Mouse (Mus musculus): ENCODE measurements around the gene Rrp15. TPM values are rescaled to one million over a fixed set of nuclear protein-coding genes. Genes with fewer than 3 reads are reported as not detected.

Gene Rrp15
- polyA plus RNA-seq, 1 experiment from 2014 or later: 25.9 TPM

DNA sequence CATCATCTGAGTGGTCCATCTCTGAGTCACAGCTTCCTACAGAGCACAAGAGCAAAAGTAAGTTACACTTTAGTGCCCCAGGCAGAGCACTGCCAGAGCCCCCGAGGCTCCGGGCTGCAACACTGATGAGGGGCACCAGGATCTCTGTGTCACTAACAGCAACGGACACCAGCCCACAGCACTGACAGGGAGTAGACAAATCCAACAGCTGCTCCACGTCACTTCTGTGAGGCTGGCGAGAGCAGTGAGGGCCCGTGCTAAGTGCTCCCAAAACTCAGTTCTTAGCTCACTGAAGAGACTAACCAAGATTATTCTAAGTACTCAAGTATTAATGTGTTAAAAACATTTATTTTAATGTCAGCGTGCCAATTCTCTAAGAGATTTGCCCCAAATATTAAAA, 9.3 kb downstream of the Rrp15 start:
- Histone ChIP-seq H3K9ac (no peak overlapping the region), H3K4me2 (no peak overlapping the region), H3K27ac (replicated peaks) (no peak overlapping the region), H3K27me3 (no peaks in the 10 kb centered on the region), H3K4me1 (replicated peaks) (no peaks in the 10 kb centered on the region; the same call in 1 of the 2 replicates), H3K36me3 (replicated peaks) (peaks cover 33% of the 10 kb centered on the region), H3K9me3 (replicated peaks) (no peaks in the 10 kb centered on the region), H3K4me3 (replicated peaks) (no peak overlapping the region)
- 72% methylated on average over 7 of the region's 7 CpGs for WGBS (ENCODE audit: insufficient replicate concordance)
- no peak for ATAC-seq (ENCODE audit: insufficient read depth)

DNA sequence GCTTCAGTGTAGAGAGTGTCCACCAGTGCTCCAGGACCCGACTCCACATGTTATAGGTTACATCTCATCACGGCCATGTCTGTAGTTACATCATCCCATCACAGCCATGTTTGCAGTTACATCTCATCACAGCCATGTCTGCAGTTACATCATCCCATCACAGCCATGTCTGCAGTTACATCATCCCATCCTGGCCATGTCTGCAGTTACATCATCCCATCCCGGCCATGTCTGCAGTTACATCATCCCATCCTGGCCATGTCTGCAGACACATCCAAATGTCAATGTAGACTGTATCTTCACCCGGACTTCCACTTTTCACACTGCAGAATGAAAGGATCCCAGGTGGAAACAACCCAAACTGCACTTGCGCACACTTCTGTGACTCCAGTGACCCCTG, 13.6 kb downstream of the Rrp15 start:
- no peaks in the 10 kb centered on the region for H3K9me3 ChIP-seq (replicated peaks)
- H3K4me1 ChIP-seq (replicated peaks): no peaks in the 10 kb centered on the region
- H3K4me3 ChIP-seq (replicated peaks): no peak overlapping the region
- H3K36me3 ChIP-seq (replicated peaks): peaks cover 49% of the 10 kb centered on the region
- H3K9ac ChIP-seq: no peak overlapping the region
- no peak for ATAC-seq (ENCODE audit: insufficient read depth)
- no peak overlapping the region for H3K4me2 ChIP-seq
- WGBS (ENCODE audit: insufficient replicate concordance): 71% methylated on average over 5 of the region's 5 CpGs
- H3K27me3 ChIP-seq: no peaks in the 10 kb centered on the region
- no peak overlapping the region for H3K27ac ChIP-seq (replicated peaks)

DNA sequence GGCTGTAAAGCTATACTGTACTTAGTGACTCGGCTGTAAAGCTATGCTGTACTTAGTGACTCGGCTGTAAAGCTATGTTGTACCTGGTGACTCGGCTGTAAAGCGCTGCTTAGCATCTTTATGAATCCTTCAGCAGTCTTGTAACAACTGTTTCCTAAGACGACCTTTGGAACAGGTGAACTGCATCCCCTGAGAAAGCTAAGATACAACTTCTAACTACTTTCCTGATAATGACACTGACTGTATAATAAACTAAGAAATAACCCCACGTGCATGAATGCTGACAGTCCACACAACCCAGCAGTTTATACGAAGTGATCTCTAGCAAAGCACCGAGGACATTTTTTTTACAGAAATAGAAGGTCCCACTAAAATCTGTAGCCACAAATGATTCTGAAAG, 16.1 kb downstream of the Rrp15 start:
- H3K27ac ChIP-seq (replicated peaks): no peak overlapping the region
- no peak overlapping the region for H3K4me3 ChIP-seq (replicated peaks)
- no peaks in the 10 kb centered on the region for H3K9me3 ChIP-seq (replicated peaks)
- no peak overlapping the region for H3K9ac ChIP-seq
- H3K4me1 ChIP-seq (replicated peaks): peaks cover 6% of the 10 kb centered on the region; the same call in 1 of the 2 replicates
- peaks cover 42% of the 10 kb centered on the region for H3K36me3 ChIP-seq (replicated peaks)
- ATAC-seq (ENCODE audit: insufficient read depth): no peak
- H3K4me2 ChIP-seq: no peak overlapping the region
- 77% methylated on average over 8 of the region's 8 CpGs for WGBS (ENCODE audit: insufficient replicate concordance)
- no peaks in the 10 kb centered on the region for H3K27me3 ChIP-seq

DNA sequence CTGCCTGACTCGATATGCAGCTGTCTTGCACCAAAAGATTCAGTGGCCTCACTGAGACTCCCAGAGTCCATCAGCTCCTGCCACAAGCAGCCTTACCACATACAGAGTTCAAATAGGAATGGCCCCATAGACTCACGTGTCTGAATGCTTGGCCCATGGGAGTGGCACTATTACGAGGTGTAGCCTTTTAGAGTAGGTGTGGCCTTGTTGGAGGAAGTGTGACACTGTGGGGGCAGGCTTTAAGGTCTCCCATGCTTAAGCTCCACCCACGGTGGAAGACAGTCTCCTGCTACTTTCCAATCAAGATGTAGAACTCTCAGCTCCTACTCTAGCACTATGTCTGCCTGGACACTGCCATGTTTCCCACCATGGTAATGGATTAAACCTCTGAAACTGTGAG, 20.4 kb downstream of the Rrp15 start:
- peak; percentile 51 for ATAC-seq (ENCODE audit: insufficient read depth)
- no peak overlapping the region for H3K27ac ChIP-seq (replicated peaks)
- H3K4me3 ChIP-seq (replicated peaks): no peak overlapping the region
- H3K27me3 ChIP-seq: no peaks in the 10 kb centered on the region
- H3K9me3 ChIP-seq (replicated peaks): no peaks in the 10 kb centered on the region
- peaks cover 14% of the 10 kb centered on the region; the same call in 1 of the 2 replicates for H3K36me3 ChIP-seq (replicated peaks)
- H3K9ac ChIP-seq: no peak overlapping the region
- no peak overlapping the region for H3K4me2 ChIP-seq
- H3K4me1 ChIP-seq (replicated peaks): peaks cover 6% of the 10 kb centered on the region; the same call in 1 of the 2 replicates
- WGBS (ENCODE audit: insufficient replicate concordance): 36% methylated on average over 4 of the region's 4 CpGs

DNA sequence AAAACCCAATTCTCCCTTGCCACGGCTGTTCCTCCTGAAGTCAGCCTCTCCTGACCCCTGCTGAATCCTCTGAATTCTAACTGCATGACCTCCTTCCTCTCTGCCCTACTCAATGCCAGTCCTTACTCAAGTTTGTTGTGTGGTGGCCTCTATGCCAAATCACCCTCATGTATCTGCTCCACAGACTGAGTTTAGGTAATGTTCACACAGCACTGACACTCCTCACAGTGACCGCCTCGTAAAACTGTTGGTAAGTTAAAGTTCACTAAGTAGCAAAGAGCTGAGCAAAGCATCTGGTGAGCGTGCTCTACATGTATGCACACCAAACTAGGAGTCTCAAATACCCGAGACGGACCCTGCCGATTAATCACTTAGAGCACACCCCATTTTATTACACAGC, 23.0 kb downstream of the Rrp15 start:
- Histone ChIP-seq H3K4me1 (replicated peaks) (peaks cover 6% of the 10 kb centered on the region; the same call in 1 of the 2 replicates), H3K4me2 (no peak overlapping the region), H3K4me3 (replicated peaks) (no peak overlapping the region), H3K36me3 (replicated peaks) (0 out of 2 replicates have a peak, but pooled peaks cover 7% of the 10 kb centered on the region), H3K27me3 (no peaks in the 10 kb centered on the region), H3K9me3 (replicated peaks) (no peaks in the 10 kb centered on the region), H3K27ac (replicated peaks) (no peak overlapping the region), H3K9ac (no peak overlapping the region)
- 73% methylated on average over 7 of the region's 7 CpGs for WGBS (ENCODE audit: insufficient replicate concordance)
- ATAC-seq (ENCODE audit: insufficient read depth): no peak

DNA sequence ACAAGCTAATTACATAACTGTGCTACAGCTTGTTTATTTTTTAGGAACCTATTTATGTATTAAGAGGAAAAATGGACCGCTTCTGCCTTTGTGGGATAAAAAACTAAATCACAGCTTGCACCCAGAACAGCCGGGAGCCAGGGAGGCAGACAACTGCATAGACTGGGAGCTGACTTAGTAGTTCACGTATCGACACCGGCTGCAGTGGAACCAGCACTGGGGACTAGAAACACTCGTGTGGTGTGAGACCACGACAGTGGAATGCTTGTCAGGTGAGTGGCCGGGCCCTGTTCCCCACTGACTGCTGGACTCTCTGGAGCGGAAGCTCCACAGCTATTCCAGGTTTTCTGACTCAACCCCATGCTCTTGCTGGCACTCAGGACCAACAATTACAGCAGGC, 26.9 kb downstream of the Rrp15 start:
- Histone ChIP-seq H3K36me3 (replicated peaks) (peaks cover 15% of the 10 kb centered on the region), H3K4me3 (replicated peaks) (no peak overlapping the region), H3K4me2 (no peak overlapping the region), H3K27me3 (no peaks in the 10 kb centered on the region), H3K4me1 (replicated peaks) (no peaks in the 10 kb centered on the region), H3K27ac (replicated peaks) (no peak overlapping the region), H3K9ac (no peak overlapping the region), H3K9me3 (replicated peaks) (no peaks in the 10 kb centered on the region)
- no peak for ATAC-seq (ENCODE audit: insufficient read depth)
- 68% methylated on average over 9 of the region's 9 CpGs for WGBS (ENCODE audit: insufficient replicate concordance)

DNA sequence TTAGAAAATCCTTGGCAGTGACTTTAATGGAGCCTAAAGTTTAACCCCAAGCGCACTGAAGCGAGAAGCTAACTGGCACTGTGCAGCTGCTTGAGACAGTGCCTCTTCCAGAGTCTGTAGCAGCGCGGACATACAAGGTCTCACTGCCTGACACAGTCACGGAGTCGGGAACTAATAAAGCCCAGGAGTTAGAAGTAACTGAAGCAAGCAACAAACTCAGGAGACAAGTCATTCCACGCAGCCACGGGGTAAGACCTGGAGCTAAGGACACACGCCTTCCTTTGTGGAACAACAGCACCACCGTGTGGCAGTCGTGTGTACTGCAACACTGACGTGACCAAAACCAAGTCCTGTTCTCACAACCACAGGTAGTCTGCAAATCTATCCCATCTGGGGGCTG, 27.3 kb downstream of the Rrp15 start:
- 34% methylated on average over 12 of the region's 12 CpGs for WGBS (ENCODE audit: insufficient replicate concordance)

DNA sequence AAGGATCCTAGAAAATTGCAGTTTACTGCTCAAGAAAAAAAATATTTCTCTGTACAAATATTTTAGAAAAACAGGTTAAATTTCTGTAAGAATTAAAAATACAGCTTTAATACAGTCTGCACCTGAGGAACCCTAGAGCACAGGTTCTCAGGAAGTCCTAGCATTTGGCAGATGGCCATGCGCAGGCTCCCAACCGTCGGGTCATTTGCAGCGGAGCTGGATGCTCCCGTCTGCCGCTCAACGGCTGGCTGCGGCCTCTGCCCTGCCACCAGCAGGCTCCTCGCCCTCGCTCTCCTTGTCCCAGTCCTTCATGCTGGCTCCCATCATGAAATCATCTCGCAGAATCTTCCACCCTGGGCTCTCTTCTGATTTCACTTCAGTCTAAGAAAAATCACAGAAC, 28.0 kb downstream of the Rrp15 start:
- Histone ChIP-seq H3K9ac (no peak overlapping the region), H3K4me3 (replicated peaks) (no peak overlapping the region), H3K4me1 (replicated peaks) (no peaks in the 10 kb centered on the region), H3K27me3 (no peaks in the 10 kb centered on the region), H3K4me2 (no peak overlapping the region), H3K36me3 (replicated peaks) (peaks cover 18% of the 10 kb centered on the region), H3K9me3 (replicated peaks) (no peaks in the 10 kb centered on the region), H3K27ac (replicated peaks) (no peak overlapping the region)
- 83% methylated on average over 11 of the region's 11 CpGs for WGBS (ENCODE audit: insufficient replicate concordance)
- ATAC-seq (ENCODE audit: insufficient read depth): no peak

More for the DNA sequence above, 27.3 kb downstream of the Rrp15 start:
- Histone ChIP-seq H3K4me3 (replicated peaks) (no peak overlapping the region), H3K9ac (no peak overlapping the region), H3K27me3 (no peaks in the 10 kb centered on the region), H3K27ac (replicated peaks) (no peak overlapping the region), H3K9me3 (replicated peaks) (no peaks in the 10 kb centered on the region), H3K4me2 (no peak overlapping the region), H3K4me1 (replicated peaks) (no peaks in the 10 kb centered on the region), H3K36me3 (replicated peaks) (peaks cover 18% of the 10 kb centered on the region)
- ATAC-seq (ENCODE audit: insufficient read depth): peak; percentile 38; the same call in 1 of the 2 replicates

DNA sequence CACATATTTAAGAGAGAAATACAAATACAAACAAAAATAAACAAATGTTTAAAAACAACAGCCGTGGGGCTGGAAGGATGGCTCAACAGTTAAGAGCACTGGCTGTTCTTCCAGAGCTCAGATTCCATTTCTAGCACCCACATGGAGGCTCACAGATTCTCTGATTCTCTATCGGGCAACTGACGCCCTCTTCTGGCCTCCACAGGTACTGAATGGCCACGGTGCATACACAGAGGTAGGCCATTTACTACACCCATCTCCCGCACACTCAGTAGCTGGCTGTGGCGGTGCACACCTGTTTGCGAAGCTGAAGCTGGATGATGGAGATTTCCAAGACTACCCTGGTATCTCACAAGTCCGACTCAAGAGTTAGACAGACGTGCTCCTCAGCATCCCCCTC, 29.4 kb downstream of the Rrp15 start:
- Histone ChIP-seq H3K9ac (no peak overlapping the region), H3K4me2 (no peak overlapping the region), H3K36me3 (replicated peaks) (peaks cover 18% of the 10 kb centered on the region), H3K27ac (replicated peaks) (no peak overlapping the region), H3K4me3 (replicated peaks) (no peak overlapping the region), H3K27me3 (no peaks in the 10 kb centered on the region), H3K9me3 (replicated peaks) (no peaks in the 10 kb centered on the region), H3K4me1 (replicated peaks) (no peaks in the 10 kb centered on the region)
- no peak for ATAC-seq (ENCODE audit: insufficient read depth)
- 76% methylated on average over 9 of the region's 9 CpGs for WGBS (ENCODE audit: insufficient replicate concordance)

DNA sequence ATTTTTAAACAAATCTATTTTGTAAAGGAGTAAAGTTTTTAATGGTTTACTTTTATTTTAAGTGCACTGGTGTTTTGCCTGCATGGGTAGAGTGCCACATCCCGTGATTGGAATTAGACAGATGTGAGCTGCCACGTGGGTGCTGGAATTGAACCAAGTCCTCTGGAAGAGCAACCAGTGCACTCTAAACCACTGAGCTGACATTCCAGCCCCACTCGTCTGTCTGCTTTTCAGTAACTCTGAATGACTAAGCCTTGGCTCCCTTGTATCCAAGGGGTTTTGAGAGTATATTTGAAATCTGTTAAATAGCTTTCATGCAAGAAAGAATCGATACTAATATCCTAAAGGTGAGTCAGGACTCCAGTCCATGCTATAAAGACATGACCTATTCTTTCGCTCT, 30.3 kb downstream of the Rrp15 start:
- no peaks in the 10 kb centered on the region for H3K27me3 ChIP-seq
- H3K9me3 ChIP-seq (replicated peaks): no peaks in the 10 kb centered on the region
- H3K4me1 ChIP-seq (replicated peaks): no peaks in the 10 kb centered on the region
- H3K9ac ChIP-seq: no peak overlapping the region
- H3K36me3 ChIP-seq (replicated peaks): peaks cover 18% of the 10 kb centered on the region
- ATAC-seq (ENCODE audit: insufficient read depth): no peak
- no peak overlapping the region for H3K4me3 ChIP-seq (replicated peaks)
- no peak overlapping the region for H3K4me2 ChIP-seq
- no peak overlapping the region for H3K27ac ChIP-seq (replicated peaks)
- WGBS (ENCODE audit: insufficient replicate concordance): 72% methylated on average over 5 of the region's 5 CpGs

DNA sequence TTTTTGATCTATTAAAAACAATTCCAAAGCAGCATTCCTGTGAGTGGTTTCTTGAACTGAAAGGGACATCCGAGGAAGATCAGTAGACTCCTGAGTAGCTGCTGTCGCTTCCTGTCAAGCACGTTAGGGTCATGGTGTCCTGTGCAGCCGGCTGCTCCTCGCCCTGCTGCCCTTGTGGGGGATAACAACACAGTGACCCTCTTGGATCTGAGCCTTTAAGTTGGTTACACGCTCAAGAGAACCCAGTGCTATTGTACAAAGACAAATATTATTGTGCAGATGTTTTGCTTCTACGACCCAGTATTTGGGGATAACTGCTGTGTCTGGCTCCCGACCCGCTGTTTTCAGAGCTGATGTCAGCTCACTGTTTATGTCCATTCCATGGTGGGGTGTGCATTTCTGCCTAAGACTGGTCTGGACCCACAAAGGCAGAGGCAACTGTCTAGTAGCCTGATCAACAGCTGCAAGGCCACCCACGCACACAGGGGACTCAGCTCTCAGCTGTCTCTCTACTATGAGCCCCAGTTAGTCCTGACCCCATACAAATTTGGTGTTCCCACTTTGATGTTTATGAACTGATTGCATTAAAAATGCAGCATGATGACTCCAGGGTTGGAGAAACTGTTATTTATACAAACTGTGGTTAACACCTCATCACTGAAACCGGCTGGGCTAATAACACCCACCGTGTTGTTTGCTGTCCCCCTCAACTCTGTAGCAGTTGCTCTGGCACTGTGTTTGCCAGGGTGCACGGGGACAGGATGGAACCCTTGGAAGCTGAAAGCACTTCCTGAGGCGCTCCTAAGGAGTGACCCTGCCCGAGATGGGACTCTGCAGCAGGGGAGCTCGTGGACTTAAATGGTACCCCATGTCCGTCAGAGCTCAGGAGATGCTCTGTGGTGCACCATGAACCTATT, 33.9 kb downstream of the Rrp15 start:
- H3K4me1 ChIP-seq (replicated peaks): no peaks in the 10 kb centered on the region
- peaks cover 8% of the 10 kb centered on the region for H3K36me3 ChIP-seq (replicated peaks)
- H3K9ac ChIP-seq: no peak overlapping the region
- H3K27ac ChIP-seq (replicated peaks): no peak overlapping the region
- H3K4me2 ChIP-seq: no peak overlapping the region
- no peaks in the 10 kb centered on the region for H3K9me3 ChIP-seq (replicated peaks)
- no peaks in the 10 kb centered on the region for H3K27me3 ChIP-seq
- no peak for ATAC-seq (ENCODE audit: insufficient read depth)
- no peak overlapping the region for H3K4me3 ChIP-seq (replicated peaks)
- 70% methylated on average over 17 of the region's 17 CpGs for WGBS (ENCODE audit: insufficient replicate concordance)

All from liver, embryonic 15.5 days (tissue).